Comparison of ENCODE assay signal across 18 mouse cellular contexts in genomic region chr10:60744543-60745290, GRCm38 (mm10). TPM values are rescaled to one million over a fixed set of nuclear protein-coding genes. Genes with fewer than 3 reads are reported as not detected.
DNase-seq lines count a peak whose midpoint lies in the region; ATAC-seq and TF ChIP-seq lines count a peak whose summit lies in the region.
"Had no signal": no experiment of that assay in that cellular context is flagged by ENCODE, and none has a peak within 500 bp of the region (broad histone marks: within the 10 kb centered on the region; RNA-seq: fewer than 3 reads in every experiment).

No protein-coding gene starts in this region.

- H3K9me3 ChIP-seq in CH12.LX (replicated peaks; ENCODE audit: low read length) = peaks cover 4% of the 10 kb centered on the region
- no peaks in the 10 kb centered on the region for H3K9me3 ChIP-seq in embryonic facial prominence, embryonic 10.5 days
- no peaks in the 10 kb centered on the region for H3K9me3 ChIP-seq in hindbrain, embryonic 12.5 days (replicated peaks)
- H3K9me3 ChIP-seq: forebrain, embryonic 10.5 days; limb, embryonic 10.5 days; liver, embryonic 13.5 days; midbrain, embryonic 12.5 days had no signal

- peak; percentile 56 to 75; a peak in 3 of 4 replicates for ATAC-seq in hematopoietic stem cell, adult 5-6 weeks (replicated peaks in 1 of 2; ENCODE audit: insufficient read depth in 1 of 2, low FRiP score in 2 of 2, low TSS enrichment in 1 of 2, low read depth in 1 of 2, poor library complexity in 2 of 2, severe bottlenecking in 2 of 2)
- ATAC-seq in hindbrain, embryonic 12.5 days (ENCODE audit: low FRiP score) = no peak
- ATAC-seq: activated CD4-positive, CD25-positive, alpha-beta regulatory T cell, adult 4 months; intestine, postnatal 0 days had no signal

- H3K9ac ChIP-seq in CH12.LX (ENCODE audit: insufficient read depth, low read depth) = no peak overlapping the region
- no peak overlapping the region for H3K9ac ChIP-seq in hindbrain, embryonic 12.5 days
- H3K9ac ChIP-seq: liver, embryonic 13.5 days; midbrain, embryonic 12.5 days had no signal

- peaks cover 69 to 98% of the 10 kb centered on the region in 2 experiments for H3K4me1 ChIP-seq in CH12.LX (ENCODE audit: control insufficient read depth in 1 of 2, insufficient read depth in 2 of 2)
- no peaks in the 10 kb centered on the region; the same call in 1 of the 2 replicates for H3K4me1 ChIP-seq in embryonic facial prominence, embryonic 10.5 days
- peaks cover 31% of the 10 kb centered on the region for H3K4me1 ChIP-seq in hindbrain, embryonic 12.5 days

- H3K27me3 ChIP-seq in CH12.LX (replicated peaks) = no peaks in the 10 kb centered on the region
- H3K27me3 ChIP-seq in embryonic facial prominence, embryonic 10.5 days (replicated peaks; ENCODE audit: low read depth, poor library complexity, severe bottlenecking) = no peaks in the 10 kb centered on the region
- H3K27me3 ChIP-seq in hindbrain, embryonic 12.5 days = no peaks in the 10 kb centered on the region
- H3K27me3 ChIP-seq: liver, embryonic 13.5 days; midbrain, embryonic 12.5 days had no signal

- peak; percentile 91 for TF ChIP-seq EP300 in CH12.LX (IDR thresholded peaks at IDR 0.05; ENCODE audit: low read length)

- no peak; the same call in 1 of the 2 replicates for TF ChIP-seq RAD21 in CH12.LX (IDR thresholded peaks at IDR 0.05; ENCODE audit: low read depth, low read length)

- no peak overlapping the region for H3K4me3 ChIP-seq in CH12.LX (replicated peaks in 1 of 3; ENCODE audit: low read depth in 2 of 3, low read length in 2 of 3, poor library complexity in 1 of 3)
- no peak overlapping the region for H3K4me3 ChIP-seq in embryonic facial prominence, embryonic 10.5 days
- H3K4me3 ChIP-seq in hindbrain, embryonic 12.5 days = no peak overlapping the region
- H3K4me3 ChIP-seq: forebrain, embryonic 10.5 days; limb, embryonic 10.5 days; liver, embryonic 13.5 days; midbrain, embryonic 12.5 days had no signal

- no peak for TF ChIP-seq POLR2A in CH12.LX (IDR thresholded peaks at IDR 0.05; ENCODE audit: low read depth, low read length)

- dilution Hi-C loops in CH12.LX (cut with MboI; ENCODE audit: extremely low pct_ligation_motif_present, extremely low pct_unique_long_range_greater_than_20kb, low sequenced_read_pairs) = no loop called here

- H3K36me3 ChIP-seq in CH12.LX (replicated peaks in 1 of 2; ENCODE audit: control insufficient read depth in 1 of 2, insufficient read depth in 1 of 2, low read length in 1 of 2) = peaks cover 16 to 51% of the 10 kb centered on the region in 2 experiments
- H3K36me3 ChIP-seq in embryonic facial prominence, embryonic 10.5 days (replicated peaks) = peaks cover 17% of the 10 kb centered on the region; the same call in 1 of the 2 replicates
- no peaks in the 10 kb centered on the region for H3K36me3 ChIP-seq in hindbrain, embryonic 12.5 days
- H3K36me3 ChIP-seq: forebrain, embryonic 10.5 days; liver, embryonic 13.5 days; midbrain, embryonic 12.5 days had no signal

- no peaks in the 10 kb centered on the region; the same call in 1 of the 2 replicates for H3K79me2 ChIP-seq in CH12.LX (replicated peaks; ENCODE audit: control insufficient read depth, extremely low read depth, insufficient read depth, poor library complexity, severe bottlenecking)

- DNase-seq in kidney, postnatal 25 days = peak; percentile 12 to 56
- no peak for DNase-seq in kidney, adult 18-20 months
- peak; percentile 71 for DNase-seq in A20 (ENCODE audit: low read depth, low spot score)
- peak; percentile 83 for DNase-seq in CH12.LX (ENCODE audit: extremely low read depth)
- no peak for DNase-seq in cerebellum, adult 9-10 months
- no peak for DNase-seq in embryonic facial prominence, embryonic 10.5 days (ENCODE audit: low spot score)
- DNase-seq: adrenal gland, postnatal 36 days; cerebellum, adult 11 months; layer of hippocampus, postnatal 36 days; liver, embryonic 13.5 days; right cerebral cortex, postnatal 25 days had no signal

- 93% methylated on average over 14 of the region's 14 CpGs for WGBS in embryonic facial prominence, embryonic 10.5 days
- 91% methylated on average over 14 of the region's 14 CpGs for WGBS in hindbrain, embryonic 12.5 days

- in situ Hi-C loops in CH12.LX (cut with MboI; ENCODE audit: low pct_ligation_motif_present, low pct_unique_long_range_greater_than_20kb, low sequenced_read_pairs) = no loop called here

- H3K27ac ChIP-seq in CH12.LX (ENCODE audit: insufficient read depth, low read depth) = peak overlapping the region; percentile 71
- no peak overlapping the region for H3K27ac ChIP-seq in embryonic facial prominence, embryonic 10.5 days (replicated peaks)
- no peak overlapping the region for H3K27ac ChIP-seq in hindbrain, embryonic 12.5 days
- H3K27ac ChIP-seq: forebrain, embryonic 10.5 days; limb, embryonic 10.5 days; liver, embryonic 13.5 days; midbrain, embryonic 12.5 days had no signal

- peak overlapping the region; percentile 12; the same call in 1 of the 2 replicates for H3K4me2 ChIP-seq in CH12.LX (ENCODE audit: insufficient read depth, low read depth, poor library complexity, severe bottlenecking)
- no peak overlapping the region for H3K4me2 ChIP-seq in hindbrain, embryonic 12.5 days (replicated peaks)
- H3K4me2 ChIP-seq: liver, embryonic 13.5 days; midbrain, embryonic 12.5 days had no signal

- TF ChIP-seq CTCF in CH12.LX (conservative IDR thresholded peaks at IDR 0.05 in 1 of 2, IDR thresholded peaks at IDR 0.05 in 1 of 2; ENCODE audit: low read depth in 2 of 2, low read length in 2 of 2) = no peak

TF ChIP-seq in CH12.LX, 34 proteins besides CTCF, POLR2A, EP300 and RAD21 (continues in another document):
- no peak for TF ChIP-seq MAFK (IDR thresholded peaks at IDR 0.05; ENCODE audit: insufficient replicate concordance, low read length)
- TF ChIP-seq ZNF384 (IDR thresholded peaks at IDR 0.05; ENCODE audit: low read depth, low read length) = peak; percentile 75
- 0 out of 2 replicates have a peak, but pooled peaks have one; percentile 45 for TF ChIP-seq KAT2A (IDR thresholded peaks at IDR 0.05; ENCODE audit: insufficient replicate concordance, low read length)
- TF ChIP-seq NELFE (IDR thresholded peaks at IDR 0.05; ENCODE audit: low read depth, low read length) = no peak
- 0 out of 2 replicates have a peak, but pooled peaks have one; percentile 30 for TF ChIP-seq ELF1 (IDR thresholded peaks at IDR 0.05; ENCODE audit: low read depth, low read length)
- no peak for TF ChIP-seq NRF1 (IDR thresholded peaks at IDR 0.05; ENCODE audit: low read depth, low read length)
- no peak for TF ChIP-seq SMC3 (IDR thresholded peaks at IDR 0.05; ENCODE audit: low read depth, low read length)
- TF ChIP-seq GABPA (IDR thresholded peaks at IDR 0.05; ENCODE audit: insufficient replicate concordance, low read depth, low read length) = no peak
- no peak for TF ChIP-seq E2F4 (IDR thresholded peaks at IDR 0.05; ENCODE audit: insufficient replicate concordance, low read depth, low read length)
- no peak; the same call in 1 of the 2 replicates for TF ChIP-seq MXI1 (IDR thresholded peaks at IDR 0.05; ENCODE audit: low read depth, low read length)
- no peak for TF ChIP-seq MAZ (IDR thresholded peaks at IDR 0.05; ENCODE audit: low read depth, low read length)
- TF ChIP-seq JUND (conservative IDR thresholded peaks at IDR 0.05; ENCODE audit: low read depth, low read length) = peak; percentile 82
- TF ChIP-seq TBP (conservative IDR thresholded peaks at IDR 0.05; ENCODE audit: low read depth, low read length) = no peak
- TF ChIP-seq USF1 (IDR thresholded peaks at IDR 0.05; ENCODE audit: low read depth, low read length) = no peak
- TF ChIP-seq UBTF (IDR thresholded peaks at IDR 0.05; ENCODE audit: low read depth, low read length) = no peak
- TF ChIP-seq MEF2A (IDR thresholded peaks at IDR 0.05; ENCODE audit: borderline replicate concordance, low read depth, low read length) = peak; percentile 13; the same call in 1 of the 2 replicates
- TF ChIP-seq SIN3A (IDR thresholded peaks at IDR 0.05; ENCODE audit: low read length) = no peak; the same call in 1 of the 2 replicates
- TF ChIP-seq RCOR1 (conservative IDR thresholded peaks at IDR 0.05; ENCODE audit: low read depth, low read length) = no peak; the same call in 1 of the 2 replicates
- TF ChIP-seq ZKSCAN1 (IDR thresholded peaks at IDR 0.05; ENCODE audit: borderline replicate concordance, low read depth, low read length) = no peak
- peak; percentile 67; the same call in 1 of the 2 replicates for TF ChIP-seq ETS1 (conservative IDR thresholded peaks at IDR 0.05; ENCODE audit: low read depth, low read length)
- TF ChIP-seq CHD2 (IDR thresholded peaks at IDR 0.05; ENCODE audit: low read length) = no peak; the same call in none of the 2 replicates
- TF ChIP-seq PAX5 (IDR thresholded peaks at IDR 0.05; ENCODE audit: low read length) = no peak
- peak; percentile 91 for TF ChIP-seq TCF12 (IDR thresholded peaks at IDR 0.05; ENCODE audit: low read depth, low read length)
- TF ChIP-seq IRF4 (IDR thresholded peaks at IDR 0.05; ENCODE audit: low read depth, low read length) = peak; percentile 95
- TF ChIP-seq ZMIZ1 (IDR thresholded peaks at IDR 0.05; ENCODE audit: low read depth, low read length) = 0 out of 2 replicates have a peak, but pooled peaks have one; percentile 55
- TF ChIP-seq ZC3H11A (IDR thresholded peaks at IDR 0.05; ENCODE audit: low read depth, low read length) = no peak
- TF ChIP-seq MAX (IDR thresholded peaks at IDR 0.05; ENCODE audit: low read length) = peak; percentile 56; the same call in 1 of the 2 replicates
- peak; percentile 67 for TF ChIP-seq JUN (IDR thresholded peaks at IDR 0.05; ENCODE audit: insufficient read depth, low read depth, low read length)
- no peak for TF ChIP-seq POLR2AphosphoS2 (IDR thresholded peaks at IDR 0.05; ENCODE audit: low read depth, low read length)

RNA-seq across cellular contexts. Expression of gene Slc29a3, which starts 7.9 kb away (rescaled TPM):
- total RNA-seq in CH12.LX (2012; rRNA removed) (5.9 and 6.7 TPM in 2 replicates), CH12.LX (2014; rRNA removed) (3.3 and 4.1 TPM in 2 replicates)
- 13.3 and 19.1 TPM in 2 replicates for polyA plus RNA-seq in CH12.LX (2012; ENCODE audit: insufficient read length, low read depth)
- total RNA-seq in hematopoietic stem cell, adult 5-6 weeks (2017) = 17.5 and 18.4 TPM in 2 replicates
- 9.4 and 12.7 TPM in 2 replicates for polyA plus RNA-seq in embryonic facial prominence, embryonic 10.5 days (2016; fragmentation: Nextera tagmentation; extraction: Ambion mirVana)
- polyA plus RNA-seq in hindbrain, embryonic 12.5 days (2016; fragmentation: Nextera tagmentation; extraction: Ambion mirVana) = 11.5 TPM in 2 replicates

RNA-seq across cellular contexts. Expression of gene Cdh23, which starts 48.4 kb away (rescaled TPM):
- total RNA-seq in CH12.LX (2012; rRNA removed) (0.30 and 0.34 TPM in 2 replicates), CH12.LX (2014; rRNA removed) (0.04 and 0.20 TPM in 2 replicates)
- 0.73 and 0.75 TPM in 2 replicates for polyA plus RNA-seq in CH12.LX (2012; ENCODE audit: insufficient read length, low read depth)
- 0.84 and 1.6 TPM in 2 replicates for total RNA-seq in hematopoietic stem cell, adult 5-6 weeks (2017)
- polyA plus RNA-seq in embryonic facial prominence, embryonic 10.5 days (2016; fragmentation: Nextera tagmentation; extraction: Ambion mirVana) = 0.29 and 0.35 TPM in 2 replicates
- 0.19 and 0.44 TPM in 2 replicates for polyA plus RNA-seq in hindbrain, embryonic 12.5 days (2016; fragmentation: Nextera tagmentation; extraction: Ambion mirVana)

Comparison
In these comparisons a context has a peak if more than half of its experiments do, and no peak if none do; other contexts are left out.
1. DNase-seq: peak in kidney, postnatal 25 days (2 of 2), A20 (single experiment) and CH12.LX (single experiment); none in kidney, adult 18-20 months (single experiment), cerebellum, adult 9-10 months (single experiment) and embryonic facial prominence, embryonic 10.5 days (single experiment).